Mouse (Mus musculus): ENCODE measurements at regions not wholly inside any gene's neighbourhood (a gene's known extent, or its start where the extent isn't known, plus 50 kb on each side); places are given as distances from the start of the nearest gene placed in this dataset.

GRCm38 (mm10) chr16:74464290-74464689, 52.7 kb upstream of the Robo2 start:
- H3K27me3 ChIP-seq (ENCODE audit: control insufficient read depth, insufficient read depth, low read length): no peaks in the 10 kb centered on the region
- DNase-seq (ENCODE audit: extremely low read depth, low read depth, low spot score): no peak
- no peaks in the 10 kb centered on the region for H3K4me1 ChIP-seq (ENCODE audit: control insufficient read depth, insufficient read depth, low read length)
- no peak for TF ChIP-seq POLR2A (IDR thresholded peaks at IDR 0.05; ENCODE audit: extremely low read depth, insufficient read depth, low read length)
- TF ChIP-seq CTCF (IDR thresholded peaks at IDR 0.05; ENCODE audit: low read depth, low read length): no peak
- H3K79me2 ChIP-seq (ENCODE audit: control insufficient read depth, insufficient read depth, low read length): no peaks in the 10 kb centered on the region
- 67% methylated on average over 6 of the region's 6 CpGs for WGBS
- H3K4me3 ChIP-seq (ENCODE audit: insufficient read depth, low read depth, low read length): no peak overlapping the region
- no peak overlapping the region for H3K27ac ChIP-seq (replicated peaks; ENCODE audit: insufficient read depth, low read depth, low read length)
- no peak overlapping the region for H3K9ac ChIP-seq (ENCODE audit: low read depth, low read length)
- no peaks in the 10 kb centered on the region for H3K36me3 ChIP-seq (ENCODE audit: control insufficient read depth, insufficient read depth, low read length)

GRCm38 (mm10) chr16:74462436-74462835, 50.8 kb upstream of the Robo2 start:
- H3K36me3 ChIP-seq (ENCODE audit: control insufficient read depth, insufficient read depth, low read length): no peaks in the 10 kb centered on the region
- no peak overlapping the region for H3K27ac ChIP-seq (replicated peaks; ENCODE audit: insufficient read depth, low read depth, low read length)
- no peak overlapping the region for H3K9ac ChIP-seq (ENCODE audit: low read depth, low read length)
- H3K4me1 ChIP-seq (ENCODE audit: control insufficient read depth, insufficient read depth, low read length): no peaks in the 10 kb centered on the region
- H3K79me2 ChIP-seq (ENCODE audit: control insufficient read depth, insufficient read depth, low read length): no peaks in the 10 kb centered on the region
- H3K4me3 ChIP-seq (ENCODE audit: insufficient read depth, low read depth, low read length): no peak overlapping the region
- DNase-seq (ENCODE audit: extremely low read depth, low read depth, low spot score): no peak
- TF ChIP-seq CTCF (IDR thresholded peaks at IDR 0.05; ENCODE audit: low read depth, low read length): no peak
- TF ChIP-seq POLR2A (IDR thresholded peaks at IDR 0.05; ENCODE audit: extremely low read depth, insufficient read depth, low read length): no peak
- H3K27me3 ChIP-seq (ENCODE audit: control insufficient read depth, insufficient read depth, low read length): no peaks in the 10 kb centered on the region
- WGBS: 91% methylated on average over 3 of the region's 3 CpGs

Data from liver, adult 2 months (tissue).